Mouse (Mus musculus) E14TG2a.4 (cell line): Measurements from ENCODE around the gene Henmt1.
A peak's percentile ranks its signal among the peaks of the same experiment; 100 is the strongest.

Source experiments
- H3K27me3 ChIP-seq: 2 replicates; pipeline ENCODE4 v1.6.1; 2014; ENCODE audit warnings: low read length, control low read depth; ENCODE audit not compliant: insufficient read depth
- H3K36me3 ChIP-seq: 2 replicates; pipeline ENCODE4 v1.6.1; 2014; ENCODE audit warnings: low read length, control low read depth; ENCODE audit not compliant: insufficient read depth
- H3K4me1 ChIP-seq: replicated peaks from 2 replicates; pipeline ENCODE4 v1.6.1; 2014; ENCODE audit warnings: low read depth, low read length, control low read depth
- H3K4me3 ChIP-seq: replicated peaks from 2 replicates; pipeline ENCODE4 v1.5.1; 2014; ENCODE audit warnings: mild to moderate bottlenecking, low read length
- H3K9me3 ChIP-seq: 2 replicates; pipeline ENCODE4 v1.6.1; 2014; ENCODE audit warnings: low read length, control low read depth
- CTCF ChIP-seq: conservative IDR thresholded peaks from 2 replicates; pipeline ENCODE4 v1.5.1; 2014; ENCODE audit warnings: low read length
- NANOG ChIP-seq: IDR thresholded peaks from 2 replicates; pipeline ENCODE4 v1.6.1; 2014; ENCODE audit warnings: borderline replicate concordance, low read length, mixed read lengths
- POU5F1 ChIP-seq: IDR thresholded peaks from 2 replicates; pipeline ENCODE4 v1.6.1; 2014; ENCODE audit warnings: low read length, borderline replicate concordance

Henmt1 gene

GRCm38 (mm10) chr3:108974920-108975485 lies 35.3 kb downstream of the Henmt1 start:
- Histone ChIP-seq H3K27me3 (no peaks in the 10 kb centered on the region; the same call in 1 of the 2 replicates), H3K4me3 (no peak overlapping the region), H3K4me1 (peaks cover 10% of the 10 kb centered on the region), H3K9me3 (no peaks in the 10 kb centered on the region), H3K36me3 (no peaks in the 10 kb centered on the region)
- no peak for TF ChIP-seq NANOG

DNA sequence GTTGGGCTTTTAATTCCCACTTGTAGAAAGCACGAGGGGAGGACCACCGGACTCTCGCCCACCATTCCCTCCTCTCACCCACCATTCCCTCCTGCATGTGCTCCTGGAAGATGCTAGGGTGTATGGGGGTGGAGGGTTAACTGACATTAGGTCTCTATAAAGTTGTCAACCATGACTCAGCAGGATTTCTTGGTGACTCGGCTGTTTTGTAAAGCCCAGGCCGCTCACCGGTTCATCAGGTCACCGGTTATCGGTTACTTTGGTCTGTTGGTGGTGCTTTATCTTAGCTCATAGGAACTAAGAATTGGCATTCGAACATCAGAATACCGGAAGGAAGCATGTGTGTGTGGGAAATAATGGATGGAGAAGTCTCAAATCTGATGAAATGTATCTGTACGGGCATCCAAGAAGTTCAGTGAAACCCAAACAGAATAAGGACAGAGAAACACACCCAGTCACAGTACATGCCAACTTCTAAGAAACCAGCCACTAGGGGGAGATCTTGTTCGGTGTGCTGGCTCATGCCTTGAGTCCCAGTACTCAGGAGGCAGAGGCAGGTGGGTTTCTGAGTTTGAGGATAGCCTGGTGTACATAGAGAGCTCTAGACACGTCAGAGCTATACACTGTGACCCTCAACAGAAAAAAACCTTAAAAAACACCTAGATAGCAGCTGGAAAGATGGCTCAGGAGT lies 37.8 kb downstream of the Henmt1 start:
- no peak for TF ChIP-seq POU5F1
- no peak for TF ChIP-seq NANOG
- TF ChIP-seq CTCF: peak; percentile 60
- no peak overlapping the region for H3K4me3 ChIP-seq
- H3K9me3 ChIP-seq: no peaks in the 10 kb centered on the region
- no peaks in the 10 kb centered on the region for H3K36me3 ChIP-seq
- H3K4me1 ChIP-seq: peaks cover 10% of the 10 kb centered on the region
- H3K27me3 ChIP-seq: peaks cover 3% of the 10 kb centered on the region; the same call in 1 of the 2 replicates

DNA sequence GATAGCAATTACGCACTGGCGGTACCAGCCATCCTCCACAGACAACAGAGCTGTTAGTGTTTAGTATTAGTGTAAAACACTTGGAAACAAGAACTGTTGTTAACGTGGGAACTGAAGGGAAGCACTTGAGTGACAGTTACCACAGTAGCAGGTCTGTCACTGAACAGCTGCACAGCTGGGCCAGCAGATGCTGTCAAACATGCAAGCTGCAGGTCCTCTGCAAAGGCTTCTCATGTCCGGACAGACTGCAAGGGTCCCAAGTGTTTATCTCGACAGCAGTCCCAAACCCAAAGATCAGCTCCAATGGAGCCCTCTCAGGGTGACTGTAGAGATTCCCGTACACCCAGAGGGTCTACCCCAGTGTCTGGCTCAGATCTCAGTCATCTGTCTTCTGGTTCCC lies 42.3 kb downstream of the Henmt1 start:
- TF ChIP-seq POU5F1: no peak
- no peak for TF ChIP-seq NANOG
- no peak for TF ChIP-seq CTCF
- H3K4me1 ChIP-seq: no peaks in the 10 kb centered on the region
- no peaks in the 10 kb centered on the region for H3K36me3 ChIP-seq

DNA sequence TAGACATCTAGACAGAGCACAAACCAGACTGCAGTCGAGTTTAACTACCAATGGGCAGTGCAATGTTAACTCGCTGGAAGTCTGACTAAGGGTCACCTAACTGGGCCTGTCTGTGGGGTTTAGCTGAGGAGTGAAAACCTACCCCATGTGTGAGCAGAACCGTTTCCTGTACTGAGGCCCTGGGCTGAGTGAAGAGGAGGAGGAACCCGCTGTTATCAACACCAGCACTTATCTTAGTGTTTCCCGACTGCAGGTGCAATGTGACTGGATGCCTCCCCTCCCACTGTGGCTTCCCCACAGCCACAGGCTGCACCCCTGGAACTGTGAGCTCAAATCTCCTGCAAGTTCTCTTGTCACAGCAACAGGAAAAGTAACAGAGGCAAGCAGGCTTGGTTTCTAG lies 44.3 kb downstream of the Henmt1 start:
- Histone ChIP-seq H3K9me3 (no peaks in the 10 kb centered on the region), H3K4me3 (no peak overlapping the region), H3K36me3 (no peaks in the 10 kb centered on the region), H3K27me3 (0 out of 2 replicates have a peak, but pooled peaks cover 3% of the 10 kb centered on the region), H3K4me1 (no peaks in the 10 kb centered on the region)
- no peak for TF ChIP-seq CTCF
- TF ChIP-seq NANOG: no peak
- TF ChIP-seq POU5F1: no peak

More for the DNA sequence above, 42.3 kb downstream of the Henmt1 start:
- H3K9me3 ChIP-seq: no peaks in the 10 kb centered on the region
- no peak overlapping the region for H3K4me3 ChIP-seq
- peaks cover 3% of the 10 kb centered on the region; the same call in 1 of the 2 replicates for H3K27me3 ChIP-seq

GRCm38 (mm10) chr3:108986534-108986933 lies 46.9 kb downstream of the Henmt1 start:
- H3K4me1 ChIP-seq: no peaks in the 10 kb centered on the region
- H3K27me3 ChIP-seq: 0 out of 2 replicates have a peak, but pooled peaks cover 3% of the 10 kb centered on the region
- TF ChIP-seq NANOG (no peak), POU5F1 (no peak)
- no peaks in the 10 kb centered on the region for H3K9me3 ChIP-seq
- H3K36me3 ChIP-seq: no peaks in the 10 kb centered on the region
- no peak overlapping the region for H3K4me3 ChIP-seq

DNA sequence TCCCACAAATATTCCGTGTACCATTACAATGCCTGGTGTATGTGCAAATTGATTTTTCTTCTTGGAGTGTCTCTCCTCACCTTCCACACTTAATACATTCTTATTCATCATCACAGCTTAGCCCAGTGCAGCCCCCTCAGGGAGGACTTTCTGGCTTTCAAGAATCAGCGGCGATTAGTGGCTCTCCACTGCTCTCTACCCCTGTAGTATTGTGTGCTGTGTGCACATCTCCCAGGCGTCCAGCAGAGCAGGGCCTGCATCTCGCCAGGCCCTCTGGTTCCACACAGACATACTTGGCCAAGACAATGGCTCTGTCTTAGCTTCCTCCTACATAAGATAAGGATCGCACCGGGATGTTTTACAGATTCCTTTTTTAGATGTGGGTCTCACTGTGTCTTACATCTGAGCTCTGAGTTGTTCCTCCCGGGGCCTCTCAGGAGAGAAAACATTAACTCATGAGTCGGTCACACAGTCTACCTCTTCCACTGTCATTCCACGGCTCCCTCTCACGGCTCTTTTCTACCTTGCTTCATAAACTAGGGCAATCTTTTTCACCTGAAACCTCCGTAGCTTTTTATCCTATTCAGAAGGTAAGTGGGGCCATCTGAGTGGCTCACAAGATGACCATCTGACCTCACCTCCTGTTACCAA lies 47.5 kb downstream of the Henmt1 start:
- H3K4me1 ChIP-seq: no peaks in the 10 kb centered on the region
- H3K36me3 ChIP-seq: no peaks in the 10 kb centered on the region
- H3K27me3 ChIP-seq: 0 out of 2 replicates have a peak, but pooled peaks cover 3% of the 10 kb centered on the region
- H3K4me3 ChIP-seq: no peak overlapping the region
- no peaks in the 10 kb centered on the region for H3K9me3 ChIP-seq
- TF ChIP-seq CTCF (no peak), POU5F1 (no peak), NANOG (no peak)

GRCm38 (mm10) chr3:108989971-108990548 lies 50.4 kb downstream of the Henmt1 start:
- Histone ChIP-seq H3K36me3 (no peaks in the 10 kb centered on the region), H3K4me3 (no peak overlapping the region), H3K4me1 (no peaks in the 10 kb centered on the region), H3K27me3 (peaks cover 2% of the 10 kb centered on the region; the same call in 1 of the 2 replicates), H3K9me3 (no peaks in the 10 kb centered on the region)
- TF ChIP-seq POU5F1 (no peak), NANOG (no peak), CTCF (no peak)

GRCm38 (mm10) chr3:108994477-108994876 lies 54.8 kb downstream of the Henmt1 start:
- Histone ChIP-seq H3K4me1 (no peaks in the 10 kb centered on the region), H3K27me3 (peaks cover 2% of the 10 kb centered on the region; the same call in 1 of the 2 replicates), H3K36me3 (no peaks in the 10 kb centered on the region), H3K4me3 (no peak overlapping the region), H3K9me3 (no peaks in the 10 kb centered on the region)
- TF ChIP-seq NANOG: no peak
- no peak for TF ChIP-seq POU5F1
- TF ChIP-seq CTCF: no peak

DNA sequence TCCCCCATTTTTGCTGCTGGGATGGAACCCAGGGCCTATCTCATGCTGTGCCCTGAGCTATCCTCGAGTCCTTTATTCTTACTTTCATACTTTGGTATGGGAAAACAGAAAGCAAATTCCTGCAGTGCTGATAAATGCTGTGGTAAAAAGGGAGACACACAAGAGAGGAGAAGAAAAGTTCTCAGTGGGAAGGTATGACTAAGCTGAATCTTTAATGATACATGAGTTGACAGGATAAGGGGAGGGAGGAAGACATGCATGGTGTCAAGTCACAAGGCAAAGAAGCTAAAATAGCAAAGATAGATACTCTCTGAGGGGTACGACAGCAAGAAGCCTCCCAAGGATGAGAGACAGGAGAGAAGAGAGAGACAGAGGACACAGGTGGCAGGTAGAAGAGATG lies 55.7 kb downstream of the Henmt1 start:
- Histone ChIP-seq H3K4me1 (no peaks in the 10 kb centered on the region), H3K36me3 (no peaks in the 10 kb centered on the region), H3K9me3 (peaks cover under 1% of the 10 kb centered on the region; the same call in 1 of the 2 replicates), H3K4me3 (no peak overlapping the region), H3K27me3 (peaks cover 2% of the 10 kb centered on the region; the same call in 1 of the 2 replicates)
- TF ChIP-seq NANOG: no peak
- TF ChIP-seq CTCF: no peak
- no peak for TF ChIP-seq POU5F1
